Mouse (Mus musculus) kidney, embryonic 14.5 days (tissue): ENCODE measurements at regions not wholly inside any gene's neighbourhood (a gene's known extent, or its start where the extent isn't known, plus 50 kb on each side); places are given as distances from the start of the nearest gene placed in this dataset.

Experiments
- ATAC-seq: fragments of 200-750 bp; cut with Nextera tagmentation; 2 replicates; pipeline ENCODE4 v1.8.0; 2017; ENCODE audit warnings: moderate number of reproducible peaks, mild to moderate bottlenecking, moderate TSS enrichment, moderate library complexity; ENCODE audit not compliant: low FRiP score, low TSS enrichment
- H3K27ac ChIP-seq: fragments of 300-500 bp; sonication (generic); 2 replicates; pipeline ENCODE4 v1.5.1; 2014; ENCODE audit warnings: low read depth, mild to moderate bottlenecking, low read length, moderate library complexity, mixed read lengths
- H3K27me3 ChIP-seq: fragments of 300-500 bp; sonication (generic); 2 replicates; pipeline ENCODE4 v1.6.1; 2014; ENCODE audit warnings: mild to moderate bottlenecking, low read length; ENCODE audit not compliant: control insufficient read depth, insufficient read depth
- H3K36me3 ChIP-seq: fragments of 300-500 bp; sonication (generic); 2 replicates; pipeline ENCODE4 v1.6.1; 2014; ENCODE audit warnings: low read length, mixed read lengths; ENCODE audit not compliant: control insufficient read depth, insufficient read depth
- H3K4me1 ChIP-seq: fragments of 300-500 bp; sonication (generic); 2 replicates; pipeline ENCODE4 v1.6.1; 2014; ENCODE audit warnings: low read length, mixed read lengths; ENCODE audit not compliant: control insufficient read depth, insufficient read depth
- H3K4me2 ChIP-seq: fragments of 300-500 bp; sonication (generic); replicated peaks from 2 replicates; pipeline ENCODE4 v1.6.1; 2014; ENCODE audit warnings: low read depth, mild to moderate bottlenecking, low read length
- H3K4me3 ChIP-seq: fragments of 300-500 bp; sonication (generic); 2 replicates; pipeline ENCODE4 v1.5.1; 2014; ENCODE audit warnings: mild to moderate bottlenecking, low read length
- H3K9ac ChIP-seq: fragments of 300-500 bp; sonication (generic); 2 replicates; pipeline ENCODE4 v1.6.1; 2014; ENCODE audit warnings: low read depth, mild to moderate bottlenecking, low read length, moderate library complexity
- H3K9me3 ChIP-seq: fragments of 300-500 bp; sonication (generic); 2 replicates; pipeline ENCODE4 v1.6.1; 2016; ENCODE audit warnings: low read length; ENCODE audit not compliant: control insufficient read depth
- WGBS: fragments of 180-500 bp; shearing (Covaris S2); extraction: QIAGEN DNeasy Blood & Tissue Kit; methylation state at CpG from one replicate; pipeline ENCODE4 v1.1.7; 2014; 5-methylcytosine and 5-hydroxymethylcytosine counted together

DNA sequence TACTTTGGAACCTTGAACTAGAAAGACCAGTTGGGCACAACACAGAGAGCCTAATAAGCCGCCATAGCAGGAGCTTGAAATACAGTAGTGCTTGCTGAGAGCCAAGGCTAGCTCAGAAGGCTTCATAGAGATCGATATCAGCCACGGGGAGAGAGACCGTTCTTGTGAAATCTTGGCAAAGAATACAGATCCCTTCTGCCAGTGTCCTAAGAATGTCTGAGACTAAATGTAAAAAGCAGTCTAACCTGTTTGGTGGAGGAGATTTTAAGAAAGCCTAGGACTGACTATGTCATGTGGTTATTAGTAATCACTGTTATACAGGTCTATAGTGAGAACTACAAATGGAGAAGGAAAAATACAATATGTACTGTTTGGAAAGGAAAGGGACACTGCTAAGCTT, 59.1 kb upstream of the Klf3 start:
- Histone ChIP-seq H3K27me3 (no peaks in the 10 kb centered on the region), H3K4me3 (no peak overlapping the region), H3K9me3 (no peaks in the 10 kb centered on the region), H3K4me1 (peaks cover 11% of the 10 kb centered on the region), H3K27ac (no peak overlapping the region), H3K36me3 (no peaks in the 10 kb centered on the region), H3K4me2 (no peak overlapping the region), H3K9ac (no peak overlapping the region)
- ATAC-seq, result no peak
- WGBS, result 85% methylated on average over 4 of the region's 4 CpGs

DNA sequence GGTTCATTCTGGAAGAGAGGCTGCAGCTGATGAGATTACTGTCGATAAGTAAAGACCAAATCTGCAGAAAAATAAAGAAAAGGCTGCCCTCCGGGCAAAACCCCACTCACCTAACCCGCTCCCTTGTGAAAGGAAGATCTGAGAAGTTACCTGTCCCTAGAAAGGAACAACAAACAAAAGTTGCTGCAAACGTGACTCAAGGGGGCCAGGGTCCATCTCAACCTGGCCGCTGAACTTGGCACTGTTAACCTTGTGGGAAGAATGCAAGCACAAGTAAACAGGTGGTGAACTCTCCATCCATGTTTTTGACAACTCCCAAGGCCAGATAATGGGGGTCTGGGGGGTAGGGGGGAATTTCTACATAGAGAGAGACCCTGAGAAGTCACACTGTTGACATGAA, 58.7 kb upstream of the Klf3 start:
- WGBS, result 92% methylated on average over 5 of the region's 5 CpGs
- H3K4me3 ChIP-seq, result no peak overlapping the region

DNA sequence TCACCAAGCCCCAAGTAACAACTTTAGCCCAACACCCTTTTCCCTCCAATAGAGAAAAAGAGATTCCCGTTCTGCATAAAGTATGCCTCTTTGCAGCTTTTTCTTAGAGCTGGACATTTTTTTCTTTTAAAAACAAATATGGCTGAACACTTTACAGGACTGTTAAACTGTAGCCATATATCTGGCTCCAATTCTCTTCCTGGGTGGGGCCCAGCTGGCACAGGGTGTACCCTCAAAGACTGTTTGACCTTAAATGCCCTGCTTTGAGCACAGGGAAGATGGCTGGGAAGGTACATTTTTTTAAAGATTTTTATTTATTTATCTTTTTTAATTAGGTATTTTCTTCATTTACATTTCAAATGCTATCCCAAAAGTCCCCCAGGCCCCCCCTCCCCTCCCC, 55.7 kb upstream of the Klf3 start:
- Histone ChIP-seq H3K9ac (no peak overlapping the region), H3K9me3 (no peaks in the 10 kb centered on the region), H3K4me2 (no peak overlapping the region), H3K27ac (no peak overlapping the region), H3K4me3 (no peak overlapping the region), H3K4me1 (no peaks in the 10 kb centered on the region), H3K27me3 (no peaks in the 10 kb centered on the region), H3K36me3 (no peaks in the 10 kb centered on the region)
- no peak for ATAC-seq
- 60% methylated on average over 1 of the region's 1 CpGs for WGBS

More for the DNA sequence above, 58.7 kb upstream of the Klf3 start:
- Histone ChIP-seq H3K27ac (no peak overlapping the region), H3K9ac (no peak overlapping the region), H3K36me3 (no peaks in the 10 kb centered on the region), H3K27me3 (no peaks in the 10 kb centered on the region), H3K9me3 (no peaks in the 10 kb centered on the region), H3K4me1 (peaks cover 7% of the 10 kb centered on the region), H3K4me2 (no peak overlapping the region)
- ATAC-seq, result no peak

DNA sequence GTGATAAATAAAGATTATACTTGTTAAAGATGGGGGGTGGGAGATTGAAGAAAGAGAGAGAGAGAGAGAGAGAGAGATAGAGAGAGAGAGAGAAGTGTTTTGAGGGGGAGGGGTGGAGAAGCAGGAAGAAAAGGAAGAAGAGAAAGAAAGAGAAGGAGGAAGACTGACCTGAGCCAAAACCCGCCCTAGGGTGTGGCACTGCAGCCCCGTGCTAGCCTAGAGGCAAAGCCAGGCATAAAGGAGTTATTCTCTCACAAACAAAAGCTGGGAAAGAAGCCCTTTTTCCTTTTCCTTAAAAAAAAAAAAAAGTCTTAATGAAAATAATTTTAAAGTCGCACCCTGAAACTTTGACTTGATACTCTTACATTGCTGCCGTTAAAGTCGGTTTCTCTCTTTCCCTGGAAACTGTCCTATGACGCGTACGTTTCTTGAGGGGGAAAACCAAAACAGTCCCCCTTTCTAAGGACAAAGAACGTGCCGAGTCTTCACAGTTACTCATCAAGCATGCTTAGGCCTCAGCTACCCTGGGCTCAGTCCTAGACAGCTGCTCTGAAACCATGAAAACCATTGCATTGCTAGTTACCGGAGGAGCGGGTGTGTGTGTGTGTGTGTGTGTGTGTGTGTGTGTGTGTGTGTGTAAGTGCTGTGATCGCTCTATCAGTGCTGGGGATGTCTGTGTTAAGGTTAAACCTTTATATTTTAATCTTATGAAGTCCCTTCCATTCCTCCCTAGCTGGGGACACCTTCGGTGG, 53.6 kb upstream of the Klf3 start:
- no peak overlapping the region for H3K4me2 ChIP-seq
- H3K27me3 ChIP-seq, result no peaks in the 10 kb centered on the region
- H3K36me3 ChIP-seq, result no peaks in the 10 kb centered on the region
- H3K9me3 ChIP-seq, result no peaks in the 10 kb centered on the region
- no peaks in the 10 kb centered on the region for H3K4me1 ChIP-seq
- WGBS, result 81% methylated on average over 14 of the region's 14 CpGs
- H3K4me3 ChIP-seq, result no peak overlapping the region
- no peak for ATAC-seq
- H3K9ac ChIP-seq, result no peak overlapping the region
- no peak overlapping the region for H3K27ac ChIP-seq

DNA sequence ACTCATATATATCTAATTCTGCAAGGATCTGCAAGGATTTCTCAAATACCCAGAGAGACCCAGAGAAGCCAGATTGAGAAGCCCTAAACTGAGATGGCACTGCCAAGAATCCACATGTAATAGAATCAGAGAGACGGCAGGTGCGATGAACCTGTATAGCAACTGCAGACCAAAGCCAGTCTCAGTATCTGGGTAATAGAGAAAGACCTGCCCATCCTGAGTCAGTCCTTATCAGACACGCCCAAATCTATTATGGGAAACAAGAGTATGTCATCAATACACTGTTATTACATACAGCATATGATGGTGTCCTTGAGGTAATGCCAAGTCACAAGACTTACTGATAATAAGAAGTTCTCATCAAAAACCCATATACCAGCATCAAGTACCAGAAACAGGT, 52.8 kb upstream of the Klf3 start:
- 99% methylated on average over 3 of the region's 3 CpGs for WGBS
- Histone ChIP-seq H3K36me3 (no peaks in the 10 kb centered on the region), H3K9ac (no peak overlapping the region), H3K9me3 (no peaks in the 10 kb centered on the region), H3K27me3 (no peaks in the 10 kb centered on the region), H3K4me2 (no peak overlapping the region), H3K4me3 (no peak overlapping the region), H3K27ac (no peak overlapping the region), H3K4me1 (no peaks in the 10 kb centered on the region)
- ATAC-seq, result no peak

DNA sequence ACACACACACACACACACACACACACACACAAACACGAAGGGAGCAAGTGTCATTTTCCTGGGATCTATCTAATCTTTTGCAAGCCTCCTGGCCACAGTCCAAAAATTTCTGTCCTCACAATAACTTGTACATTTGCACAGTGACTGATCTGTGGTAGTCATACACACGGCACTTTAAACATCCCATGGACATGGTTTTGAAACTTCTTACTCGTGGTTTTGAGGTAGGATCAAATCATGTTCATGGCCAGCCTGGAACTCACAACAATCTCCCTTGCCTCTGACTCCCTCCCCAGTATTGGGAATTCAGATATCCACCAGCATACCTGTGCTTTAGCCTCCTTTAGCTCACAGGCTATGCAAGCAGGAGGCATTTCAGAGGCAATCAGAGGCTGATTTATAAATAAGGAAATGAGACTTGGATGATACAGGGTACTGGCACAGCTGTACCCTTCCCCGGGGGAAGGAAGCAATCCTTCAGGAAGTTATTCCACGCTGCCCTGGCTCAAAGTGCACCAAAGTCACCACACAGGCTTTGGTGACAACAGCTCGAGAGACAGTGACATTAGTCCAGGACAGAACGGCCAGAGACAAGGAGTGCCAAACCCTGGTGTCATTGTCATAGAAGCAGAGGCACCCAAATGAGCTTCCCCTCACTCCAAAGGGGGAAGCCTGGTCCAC, 52.1 kb upstream of the Klf3 start:
- no peak overlapping the region for H3K4me2 ChIP-seq
- H3K27ac ChIP-seq, result no peak overlapping the region
- WGBS, result 44% methylated on average over 7 of the region's 7 CpGs
- H3K4me3 ChIP-seq, result no peak overlapping the region
- no peak for ATAC-seq
- H3K9me3 ChIP-seq, result no peaks in the 10 kb centered on the region
- no peak overlapping the region for H3K9ac ChIP-seq
- no peaks in the 10 kb centered on the region for H3K27me3 ChIP-seq
- no peaks in the 10 kb centered on the region for H3K4me1 ChIP-seq
- H3K36me3 ChIP-seq, result no peaks in the 10 kb centered on the region

DNA sequence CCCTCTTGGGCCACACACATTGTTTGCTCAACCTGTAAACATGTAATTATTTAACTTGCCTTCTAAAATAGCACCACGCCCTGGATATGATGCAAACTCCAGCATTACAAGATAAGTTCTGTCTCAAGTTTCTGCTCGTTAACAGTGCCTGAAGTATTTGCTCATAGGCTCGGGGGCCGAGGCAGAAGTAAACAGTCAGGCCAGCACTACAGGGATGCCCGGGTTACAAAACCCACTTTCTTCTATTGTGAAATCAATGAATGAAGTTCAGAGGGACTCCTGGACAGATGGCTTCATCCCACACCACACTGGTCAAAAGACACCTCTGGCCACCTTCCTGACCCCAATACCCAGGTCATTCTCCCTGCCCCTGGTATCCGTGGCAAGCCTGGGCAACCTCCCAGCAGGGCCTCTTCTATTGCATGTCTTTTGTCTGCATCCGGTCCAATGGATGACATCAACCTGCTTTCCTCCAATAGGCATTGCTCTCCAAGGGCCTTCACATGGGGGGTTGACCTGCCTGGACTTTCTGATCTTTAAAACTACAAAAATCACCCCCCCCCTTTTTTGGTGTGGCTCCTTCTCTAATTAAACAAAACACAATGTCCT, 49.9 kb upstream of the Klf3 start:
- Histone ChIP-seq H3K27me3 (no peaks in the 10 kb centered on the region), H3K27ac (no peak overlapping the region), H3K4me3 (no peak overlapping the region), H3K4me1 (no peaks in the 10 kb centered on the region), H3K9ac (no peak overlapping the region), H3K4me2 (no peak overlapping the region), H3K9me3 (no peaks in the 10 kb centered on the region), H3K36me3 (no peaks in the 10 kb centered on the region)
- 84% methylated on average over 7 of the region's 7 CpGs for WGBS
- no peak for ATAC-seq
